Mouse (Mus musculus): ENCODE measurements around the gene Nol6.

DNA sequence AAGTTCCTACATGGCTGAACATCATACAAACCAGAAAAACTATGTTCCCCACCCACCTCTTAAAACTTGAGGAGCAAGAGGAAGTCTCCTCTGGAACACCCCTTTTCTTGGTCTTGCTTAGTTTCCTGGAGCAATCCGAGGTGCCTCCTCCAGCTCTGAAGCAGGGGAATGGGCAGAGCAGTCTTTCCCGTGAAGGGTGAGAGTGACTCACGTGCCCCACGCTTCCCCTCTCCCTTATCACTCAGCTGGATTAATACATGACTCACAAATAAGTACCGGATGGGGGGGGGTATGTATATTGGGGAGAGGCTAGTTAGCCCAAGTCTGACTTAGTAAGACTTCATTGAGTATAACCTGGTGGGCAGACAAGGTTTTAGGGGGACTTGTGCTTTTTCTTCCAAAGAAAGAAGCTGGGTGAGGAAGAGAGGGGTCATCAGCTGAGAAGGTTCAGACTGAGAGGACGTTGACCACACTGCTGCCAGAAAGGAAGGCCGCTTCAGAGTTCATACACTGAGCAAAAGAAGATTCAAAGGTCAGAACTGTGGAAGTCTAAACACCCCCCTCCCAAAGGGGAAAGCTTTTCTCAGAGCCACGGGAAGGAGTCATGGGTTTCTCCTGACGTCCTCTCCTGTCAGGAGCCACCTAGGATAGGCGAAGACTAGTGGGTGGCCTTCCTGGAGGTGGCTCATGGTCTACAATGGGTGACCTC is 15.4 kb downstream of the Nol6 start:
- no peak for TF ChIP-seq CTCF (IDR thresholded peaks at IDR 0.05; ENCODE audit: control insufficient read depth, insufficient read depth, insufficient replicate concordance, low read depth, low read length)
- no peak for TF ChIP-seq POLR2A (IDR thresholded peaks at IDR 0.05; ENCODE audit: control insufficient read depth, low read depth, low read length)

Measured in testis, adult 2 months (tissue).